Mouse (Mus musculus): ENCODE measurements around the gene Lrrc8e. TPM values are rescaled to one million over a fixed set of nuclear protein-coding genes. Genes with fewer than 3 reads are reported as not detected.
A peak's percentile ranks its signal among the peaks of the same experiment; 100 is the strongest.

The Lrrc8e gene
- polyA plus RNA-seq, 1 experiment from 2014 or later, result 6.7 TPM

DNA sequence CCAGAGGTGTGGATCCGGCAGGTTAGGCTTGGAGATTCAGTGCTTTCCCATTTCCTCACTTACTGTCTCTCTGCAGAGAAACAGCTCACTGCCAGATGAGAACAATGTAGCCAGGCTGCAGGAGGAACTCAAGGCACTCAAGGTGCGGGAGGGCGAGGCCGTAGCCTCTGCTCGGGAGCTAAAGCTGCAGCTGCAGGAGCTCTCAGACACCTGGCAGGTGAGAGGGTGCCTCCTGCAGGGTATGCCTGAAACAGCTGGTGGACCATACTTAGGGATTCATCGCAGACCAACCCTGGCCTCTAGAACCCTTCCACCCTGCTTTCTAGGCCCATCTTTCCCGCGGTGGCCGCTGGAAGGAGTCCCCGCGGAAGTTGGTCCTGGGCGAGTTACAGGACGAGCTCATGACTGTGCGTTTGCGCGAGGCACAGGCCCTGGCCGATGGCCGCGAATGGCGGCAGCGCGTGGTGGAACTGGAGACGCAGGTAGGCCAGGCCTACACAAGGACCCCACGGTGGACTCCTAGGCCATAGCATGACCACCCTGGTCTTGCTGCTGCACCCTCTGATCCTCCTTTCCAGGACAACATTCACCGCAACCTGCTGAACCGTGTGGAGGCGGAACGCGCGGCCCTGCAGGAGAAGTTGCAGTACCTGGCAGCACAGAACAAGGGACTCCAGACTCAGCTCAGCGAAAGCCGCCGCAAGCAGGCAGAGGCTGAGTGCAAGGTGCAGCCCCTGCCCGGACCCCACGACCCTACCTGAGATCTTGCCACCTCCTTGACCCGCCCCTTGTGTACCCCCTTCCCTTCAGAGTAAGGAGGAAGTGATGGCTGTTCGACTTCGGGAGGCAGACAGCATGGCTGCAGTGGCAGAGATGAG is 21.1 kb upstream of the Lrrc8e start:
- H3K9ac ChIP-seq (ENCODE audit: low read length), result no peak overlapping the region
- no peaks in the 10 kb centered on the region; the same call in 1 of the 2 replicates for H3K4me1 ChIP-seq (replicated peaks; ENCODE audit: control insufficient read depth, insufficient read depth, low read length)
- no peaks in the 10 kb centered on the region; the same call in 1 of the 2 replicates for H3K9me3 ChIP-seq (ENCODE audit: control insufficient read depth, low read length)
- no peak overlapping the region for H3K27ac ChIP-seq (ENCODE audit: low read length)
- H3K4me2 ChIP-seq (ENCODE audit: low read depth, low read length), result peak overlapping the region; percentile 13
- H3K27me3 ChIP-seq (ENCODE audit: control insufficient read depth, insufficient read depth, low read depth, low read length), result peaks cover 8% of the 10 kb centered on the region; the same call in 1 of the 2 replicates
- peaks cover 6% of the 10 kb centered on the region for H3K36me3 ChIP-seq (ENCODE audit: control insufficient read depth, insufficient read depth, low read length)
- no peak overlapping the region for H3K4me3 ChIP-seq (ENCODE audit: low read length)
- peak; percentile 46 for ATAC-seq (ENCODE audit: low read depth)
- WGBS, result 29% methylated on average over 38 of the region's 38 CpGs

DNA sequence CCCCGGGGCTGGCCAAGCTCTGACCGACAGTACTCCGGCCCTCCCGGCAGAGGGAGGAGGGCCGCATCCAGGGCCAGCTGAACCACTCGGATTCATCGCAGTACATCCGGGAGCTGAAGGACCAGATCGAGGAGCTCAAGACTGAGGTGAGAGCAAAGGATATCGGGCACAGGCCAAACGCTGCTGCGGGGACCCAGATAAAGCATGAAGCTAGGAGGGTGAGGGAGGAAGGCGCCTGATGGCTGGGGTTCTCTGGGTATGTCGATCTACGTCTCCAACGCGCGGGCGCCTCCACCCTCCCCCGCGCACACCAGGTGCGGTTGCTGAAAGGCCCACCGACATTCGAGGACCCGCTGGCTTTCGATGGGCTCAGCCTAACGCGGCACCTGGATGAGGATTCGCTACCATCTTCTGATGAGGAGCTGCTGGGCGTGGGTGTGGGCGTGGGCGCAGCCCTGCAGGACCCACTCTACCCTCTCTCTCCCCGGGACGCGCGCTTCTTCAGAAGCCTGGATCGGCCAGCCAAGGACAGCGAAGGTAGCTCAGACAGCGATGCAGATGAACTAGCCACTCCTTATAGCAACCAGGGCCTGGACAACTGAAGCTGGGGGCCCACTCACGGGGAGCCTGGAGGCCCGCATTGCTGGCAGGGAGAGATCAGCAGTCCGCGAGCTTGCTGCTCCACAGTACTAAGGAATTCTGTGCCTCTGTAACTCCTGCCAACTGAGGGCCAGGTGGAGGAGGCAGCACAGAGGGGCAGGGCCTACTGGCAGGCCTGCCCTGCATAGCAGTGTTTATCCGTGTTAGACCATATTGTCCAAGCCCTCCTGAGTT is 20.2 kb upstream of the Lrrc8e start:
- Histone ChIP-seq H3K4me3 (ENCODE audit: low read length) (no peak overlapping the region), H3K27me3 (ENCODE audit: control insufficient read depth, insufficient read depth, low read depth, low read length) (peaks cover 8% of the 10 kb centered on the region; the same call in 1 of the 2 replicates), H3K27ac (ENCODE audit: low read length) (no peak overlapping the region), H3K9me3 (ENCODE audit: control insufficient read depth, low read length) (no peaks in the 10 kb centered on the region; the same call in 1 of the 2 replicates), H3K4me1 (replicated peaks; ENCODE audit: control insufficient read depth, insufficient read depth, low read length) (no peaks in the 10 kb centered on the region; the same call in 1 of the 2 replicates), H3K36me3 (ENCODE audit: control insufficient read depth, insufficient read depth, low read length) (peaks cover 6% of the 10 kb centered on the region), H3K9ac (ENCODE audit: low read length) (no peak overlapping the region), H3K4me2 (ENCODE audit: low read depth, low read length) (peak overlapping the region; percentile 13)
- ATAC-seq (ENCODE audit: low read depth), result peak; percentile 63
- WGBS, result 23% methylated on average over 44 of the region's 44 CpGs

DNA sequence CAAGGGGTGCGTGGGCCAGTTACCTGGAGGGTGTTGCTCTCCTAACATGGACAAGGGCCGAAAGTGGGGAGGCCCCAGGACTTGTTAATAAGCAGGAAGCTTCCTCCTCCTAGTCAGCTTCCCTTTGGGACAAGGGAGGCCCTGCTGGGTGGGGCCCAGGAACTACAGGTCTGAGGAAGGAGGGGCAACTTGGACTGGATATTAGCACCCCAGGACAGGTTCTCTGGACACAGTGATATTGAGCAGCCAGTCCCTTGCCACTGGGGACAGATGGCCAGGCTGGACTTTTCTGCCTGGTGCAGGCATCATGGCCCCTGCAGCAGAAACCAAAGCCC is 19.6 kb upstream of the Lrrc8e start:
- ATAC-seq (ENCODE audit: low read depth), result no peak
- H3K9me3 ChIP-seq (ENCODE audit: control insufficient read depth, low read length), result no peaks in the 10 kb centered on the region; the same call in 1 of the 2 replicates
- H3K4me2 ChIP-seq (ENCODE audit: low read depth, low read length), result no peak overlapping the region
- WGBS, result 64% methylated on average over 2 of the region's 2 CpGs
- peaks cover 8% of the 10 kb centered on the region; the same call in 1 of the 2 replicates for H3K27me3 ChIP-seq (ENCODE audit: control insufficient read depth, insufficient read depth, low read depth, low read length)
- no peaks in the 10 kb centered on the region; the same call in 1 of the 2 replicates for H3K4me1 ChIP-seq (replicated peaks; ENCODE audit: control insufficient read depth, insufficient read depth, low read length)
- H3K27ac ChIP-seq (ENCODE audit: low read length), result no peak overlapping the region
- H3K4me3 ChIP-seq (ENCODE audit: low read length), result no peak overlapping the region
- H3K9ac ChIP-seq (ENCODE audit: low read length), result no peak overlapping the region
- peaks cover 6% of the 10 kb centered on the region for H3K36me3 ChIP-seq (ENCODE audit: control insufficient read depth, insufficient read depth, low read length)

DNA sequence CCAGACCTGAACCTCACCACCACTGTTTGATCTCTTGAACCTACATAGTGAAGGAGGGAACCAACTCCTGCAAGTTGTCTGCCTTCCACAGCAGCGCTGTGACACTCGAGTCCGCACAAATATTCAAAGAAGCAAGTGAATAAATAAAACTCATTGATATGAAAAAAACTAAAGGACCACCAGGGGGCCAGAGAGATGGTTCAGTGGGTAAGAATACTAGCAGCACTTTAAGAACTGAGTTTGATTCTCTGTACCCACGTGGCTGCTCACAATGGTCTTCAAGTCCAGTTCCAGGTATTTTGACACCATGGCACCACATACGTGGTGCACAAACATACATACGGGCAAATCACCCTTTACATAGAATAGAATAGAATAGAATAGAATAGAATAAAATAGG is 15.5 kb upstream of the Lrrc8e start:
- Histone ChIP-seq H3K27ac (ENCODE audit: low read length) (no peak overlapping the region), H3K9ac (ENCODE audit: low read length) (no peak overlapping the region), H3K4me1 (replicated peaks; ENCODE audit: control insufficient read depth, insufficient read depth, low read length) (peaks cover 15% of the 10 kb centered on the region), H3K4me3 (ENCODE audit: low read length) (no peak overlapping the region), H3K4me2 (ENCODE audit: low read depth, low read length) (no peak overlapping the region), H3K9me3 (ENCODE audit: control insufficient read depth, low read length) (no peaks in the 10 kb centered on the region; the same call in 1 of the 2 replicates), H3K36me3 (ENCODE audit: control insufficient read depth, insufficient read depth, low read length) (peaks cover 6% of the 10 kb centered on the region; the same call in 1 of the 2 replicates), H3K27me3 (ENCODE audit: control insufficient read depth, insufficient read depth, low read depth, low read length) (peaks cover 6% of the 10 kb centered on the region; the same call in 1 of the 2 replicates)
- no peak for ATAC-seq (ENCODE audit: low read depth)
- WGBS, result 65% methylated on average over 6 of the region's 6 CpGs

DNA sequence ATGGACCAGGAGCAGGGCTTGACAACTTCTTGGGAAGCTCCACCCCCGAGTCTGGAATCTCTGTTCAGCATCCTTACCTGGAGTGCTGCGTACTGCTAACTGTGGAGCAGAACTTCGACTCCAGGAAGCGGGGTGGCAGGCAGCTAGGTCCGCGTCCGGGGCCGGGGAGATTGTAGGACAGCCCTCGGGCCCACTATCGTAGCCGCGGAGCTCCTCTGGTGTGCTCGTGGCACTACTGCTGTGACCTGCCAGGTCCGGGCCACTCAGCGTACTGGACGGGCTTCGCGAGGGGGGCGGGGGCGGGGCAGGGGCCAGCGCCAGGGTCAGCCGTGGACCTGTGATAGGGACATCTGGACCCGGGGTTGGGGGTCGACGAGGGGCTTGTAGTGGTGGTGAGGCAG is 13.8 kb upstream of the Lrrc8e start:
- peaks cover 15% of the 10 kb centered on the region for H3K4me1 ChIP-seq (replicated peaks; ENCODE audit: control insufficient read depth, insufficient read depth, low read length)
- WGBS, result under 1% methylated on average over 25 of the region's 25 CpGs
- no peaks in the 10 kb centered on the region; the same call in 1 of the 2 replicates for H3K9me3 ChIP-seq (ENCODE audit: control insufficient read depth, low read length)
- H3K4me2 ChIP-seq (ENCODE audit: low read depth, low read length), result peak overlapping the region; percentile 96
- H3K27me3 ChIP-seq (ENCODE audit: control insufficient read depth, insufficient read depth, low read depth, low read length), result peaks cover 19% of the 10 kb centered on the region
- peak overlapping the region; percentile 90 for H3K27ac ChIP-seq (ENCODE audit: low read length)
- H3K36me3 ChIP-seq (ENCODE audit: control insufficient read depth, insufficient read depth, low read length), result peaks cover 6% of the 10 kb centered on the region; the same call in 1 of the 2 replicates
- peak; percentile 15 for ATAC-seq (ENCODE audit: low read depth)
- peak overlapping the region; percentile 58 for H3K4me3 ChIP-seq (ENCODE audit: low read length)
- peak overlapping the region; percentile 64 for H3K9ac ChIP-seq (ENCODE audit: low read length)

DNA sequence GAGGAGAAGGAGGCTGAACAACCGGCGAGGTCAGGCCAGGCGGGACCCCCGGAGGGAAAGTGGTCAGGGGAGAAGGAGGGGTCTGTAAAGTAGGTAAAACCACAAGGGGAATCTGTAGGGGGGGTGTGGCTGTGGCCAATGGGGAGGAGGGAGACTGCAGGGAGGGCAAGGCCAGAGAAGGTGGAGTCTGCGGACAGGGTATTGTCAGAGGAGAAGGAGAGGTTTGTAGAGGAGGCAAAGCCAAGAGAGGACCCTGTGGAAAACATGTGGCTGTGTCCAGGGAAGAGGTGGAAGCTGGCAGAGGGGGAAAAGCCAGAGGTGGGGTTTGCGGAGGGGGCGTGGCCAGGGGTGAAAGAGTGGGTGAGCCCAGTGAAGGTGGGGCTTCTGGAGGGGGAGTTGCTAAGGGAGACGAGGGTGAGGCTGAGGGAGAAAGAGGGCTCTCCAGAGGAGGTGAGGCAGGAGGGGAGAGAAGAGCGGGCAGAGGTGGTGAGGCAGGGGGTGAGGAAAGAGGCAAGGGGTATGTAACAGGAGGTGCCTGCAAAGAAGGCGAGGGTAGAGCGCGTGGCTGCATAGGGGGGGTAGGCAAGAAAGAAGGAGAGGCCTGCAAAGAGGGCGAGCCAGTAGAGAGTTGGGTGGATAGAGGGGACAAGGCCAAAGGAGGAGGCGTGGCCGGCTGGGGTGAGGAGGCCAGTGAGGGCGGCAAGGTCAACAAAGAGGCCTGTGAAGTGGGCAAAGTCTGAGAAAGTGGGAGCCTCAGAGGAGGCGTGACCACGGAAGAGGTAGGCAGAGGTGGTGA is 13.2 kb upstream of the Lrrc8e start:
- Histone ChIP-seq H3K4me3 (ENCODE audit: low read length) (peak overlapping the region; percentile 58), H3K9ac (ENCODE audit: low read length) (peak overlapping the region; percentile 64), H3K4me2 (ENCODE audit: low read depth, low read length) (peak overlapping the region; percentile 96), H3K4me1 (replicated peaks; ENCODE audit: control insufficient read depth, insufficient read depth, low read length) (peaks cover 15% of the 10 kb centered on the region), H3K27me3 (ENCODE audit: control insufficient read depth, insufficient read depth, low read depth, low read length) (peaks cover 23% of the 10 kb centered on the region), H3K36me3 (ENCODE audit: control insufficient read depth, insufficient read depth, low read length) (peaks cover 6% of the 10 kb centered on the region; the same call in 1 of the 2 replicates), H3K9me3 (ENCODE audit: control insufficient read depth, low read length) (no peaks in the 10 kb centered on the region; the same call in 1 of the 2 replicates), H3K27ac (ENCODE audit: low read length) (peak overlapping the region; percentile 90)
- WGBS, result 2% methylated on average over 18 of the region's 18 CpGs
- peak; percentile 80 for ATAC-seq (ENCODE audit: low read depth)

DNA sequence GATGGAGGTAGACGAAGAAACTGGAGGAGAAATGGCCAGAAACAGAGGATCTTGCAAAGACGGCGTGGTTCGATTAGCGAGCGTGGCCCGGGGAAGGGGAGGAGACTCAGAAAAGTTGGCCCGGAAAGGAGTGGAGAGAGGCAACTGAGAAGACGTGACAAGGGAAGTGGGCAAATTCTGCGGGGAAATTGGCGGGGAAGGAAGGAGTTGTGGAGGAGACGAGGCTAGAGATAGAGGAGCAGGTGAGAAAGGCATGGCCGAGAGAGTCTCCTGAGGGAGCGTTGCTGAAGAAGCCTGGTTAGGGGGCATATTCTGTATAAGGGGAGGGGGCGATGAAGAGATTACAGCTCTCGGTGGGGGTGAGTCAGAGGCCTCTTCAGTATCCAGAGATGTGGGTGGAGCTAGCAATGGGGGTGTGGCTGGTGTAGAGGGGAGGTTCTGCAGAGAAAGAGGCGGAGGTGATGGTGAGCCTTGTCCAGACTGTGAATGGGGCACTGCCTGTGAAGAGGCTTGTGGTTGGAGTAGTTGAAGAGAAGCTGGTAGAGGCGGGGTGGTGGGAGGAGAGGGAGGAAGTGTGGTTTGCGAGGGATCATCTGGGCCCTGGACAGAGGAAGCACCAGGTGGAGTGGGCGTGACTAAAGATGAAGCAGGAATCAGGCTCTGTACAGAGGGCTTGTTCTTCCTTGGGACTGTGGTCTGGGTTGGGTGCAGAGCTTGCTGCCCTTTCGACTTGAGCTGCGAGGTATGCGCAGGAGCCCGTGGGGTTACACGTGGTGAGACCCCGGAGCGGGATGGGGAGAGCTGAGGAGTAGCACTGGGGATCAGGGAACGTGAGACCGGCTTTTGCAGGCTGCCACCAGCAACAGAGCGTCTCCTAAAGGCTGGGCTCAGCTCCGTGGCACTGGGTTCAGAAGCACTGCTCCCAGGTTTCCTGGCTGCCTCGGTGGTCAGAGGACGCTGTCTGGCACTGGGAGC is 12.3 kb upstream of the Lrrc8e start:
- Histone ChIP-seq H3K4me3 (ENCODE audit: low read length) (peak overlapping the region; percentile 58), H3K4me1 (replicated peaks; ENCODE audit: control insufficient read depth, insufficient read depth, low read length) (peaks cover 15% of the 10 kb centered on the region), H3K9me3 (ENCODE audit: control insufficient read depth, low read length) (no peaks in the 10 kb centered on the region), H3K27me3 (ENCODE audit: control insufficient read depth, insufficient read depth, low read depth, low read length) (peaks cover 23% of the 10 kb centered on the region), H3K36me3 (ENCODE audit: control insufficient read depth, insufficient read depth, low read length) (peaks cover 5% of the 10 kb centered on the region; the same call in 1 of the 2 replicates), H3K27ac (ENCODE audit: low read length) (peak overlapping the region; percentile 90), H3K4me2 (ENCODE audit: low read depth, low read length) (peak overlapping the region; percentile 96), H3K9ac (ENCODE audit: low read length) (peak overlapping the region; percentile 64)
- ATAC-seq (ENCODE audit: low read depth), result peak; percentile 80
- 4% methylated on average over 33 of the region's 33 CpGs for WGBS

DNA sequence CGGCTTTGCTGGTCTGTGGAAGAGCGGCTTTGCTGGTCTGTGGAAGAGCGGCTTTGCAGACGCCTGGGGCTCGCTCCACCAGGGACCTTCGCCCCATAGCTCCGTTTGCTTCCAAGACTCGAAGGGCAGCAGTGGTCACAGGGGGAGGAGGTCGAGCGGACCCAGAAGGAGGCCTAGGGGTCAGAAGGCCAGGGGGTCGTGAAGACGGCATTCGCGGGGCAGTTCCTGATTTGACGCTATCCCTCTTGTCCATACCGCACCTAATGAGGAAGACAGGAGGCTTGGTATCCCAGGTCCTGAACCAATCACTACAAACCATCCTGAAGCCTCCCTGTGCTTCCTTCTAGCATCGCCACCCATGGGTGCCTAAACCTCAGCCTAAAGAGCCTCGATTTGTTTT is 10.3 kb upstream of the Lrrc8e start:
- peak overlapping the region; percentile 64 for H3K9ac ChIP-seq (ENCODE audit: low read length)
- ATAC-seq (ENCODE audit: low read depth), result no peak
- H3K4me2 ChIP-seq (ENCODE audit: low read depth, low read length), result peak overlapping the region; percentile 74
- H3K9me3 ChIP-seq (ENCODE audit: control insufficient read depth, low read length), result no peaks in the 10 kb centered on the region
- H3K4me3 ChIP-seq (ENCODE audit: low read length), result peak overlapping the region; percentile 56
- H3K27me3 ChIP-seq (ENCODE audit: control insufficient read depth, insufficient read depth, low read depth, low read length), result peaks cover 23% of the 10 kb centered on the region
- H3K36me3 ChIP-seq (ENCODE audit: control insufficient read depth, insufficient read depth, low read length), result no peaks in the 10 kb centered on the region
- H3K27ac ChIP-seq (ENCODE audit: low read length), result no peak overlapping the region
- peaks cover 15% of the 10 kb centered on the region for H3K4me1 ChIP-seq (replicated peaks; ENCODE audit: control insufficient read depth, insufficient read depth, low read length)
- WGBS, result 6% methylated on average over 18 of the region's 18 CpGs
